Mouse (Mus musculus): ENCODE results near the gene Cntn4.

DNA sequence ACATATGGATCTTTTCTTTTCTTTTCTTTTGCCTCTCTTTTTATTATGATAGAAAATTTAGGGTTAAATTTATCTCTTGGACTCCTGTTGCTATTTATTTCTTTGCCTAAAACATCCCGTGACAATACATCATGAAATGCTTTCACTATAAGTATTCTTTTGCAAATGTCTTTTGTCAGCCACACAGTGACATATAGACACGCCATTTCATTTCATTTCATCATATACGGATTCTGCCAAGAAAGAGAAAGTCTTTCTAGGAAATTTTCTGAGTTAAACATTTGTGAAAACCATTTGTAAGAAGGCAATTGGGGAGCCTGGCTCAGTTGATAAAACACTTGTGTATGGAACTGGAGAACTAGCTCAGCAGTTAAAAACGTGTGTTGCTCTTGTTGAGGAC, 625.0 kb downstream of the Cntn4 start:
- no peak for TF ChIP-seq EP300 (optimal IDR thresholded peaks at IDR 0.05)
- TF ChIP-seq CTCF (IDR thresholded peaks at IDR 0.05; ENCODE audit: low read depth) = no peak
